22 mouse cellular contexts compared by ENCODE assay signal in the genomic region with DNA sequence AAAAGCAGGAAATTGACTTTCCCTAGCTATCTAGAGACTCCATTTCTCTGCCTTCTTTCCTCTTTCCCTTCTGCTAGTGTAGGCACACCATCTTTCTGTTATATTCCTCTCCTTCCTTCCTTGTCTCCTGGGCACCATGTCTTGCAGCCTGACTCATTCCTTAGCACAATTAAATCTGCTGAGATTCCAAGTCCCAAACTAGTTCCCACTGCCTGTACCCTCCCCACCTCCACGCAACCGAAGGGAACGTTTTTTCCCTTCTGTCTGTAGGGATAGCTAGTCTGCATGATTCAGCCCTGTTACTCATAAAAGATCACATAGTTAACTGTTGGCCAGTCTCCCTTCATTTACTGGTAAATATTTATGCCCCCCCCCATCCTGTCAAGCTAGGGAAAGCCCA.
DNase-seq lines count a peak whose midpoint lies in the region; TF ChIP-seq lines count a peak whose summit lies in the region.
"Had no signal": no experiment of that assay in that cellular context is flagged by ENCODE, and none has a peak within 500 bp of the region (broad histone marks: within the 10 kb centered on the region; RNA-seq: fewer than 3 reads in every experiment).

No protein-coding gene starts in this region.

- no peaks in the 10 kb centered on the region for H3K36me3 ChIP-seq in C2C12 (ENCODE audit: control insufficient read depth, insufficient read depth)
- H3K36me3 ChIP-seq: embryonic facial prominence, embryonic 12.5 days; heart, embryonic 15.5 days; hindbrain, embryonic 10.5 days; intestine, embryonic 15.5 days had no signal

- H3K27me3 ChIP-seq in C2C12 (ENCODE audit: control insufficient read depth, insufficient read depth, insufficient read length) = no peaks in the 10 kb centered on the region
- H3K27me3 ChIP-seq: embryonic facial prominence, embryonic 12.5 days; forebrain, embryonic 13.5 days; heart, embryonic 15.5 days; intestine, embryonic 15.5 days had no signal

- H3ac ChIP-seq in C2C12 (ENCODE audit: control insufficient read depth, insufficient read length, low read depth) = peak overlapping the region; percentile 14

- peak; percentile 8 to 16 for DNase-seq in left cerebral cortex, adult 18-20 months (ENCODE audit: low spot score in 2 of 2)
- no peak for DNase-seq in left cerebral cortex, adult 9 months (ENCODE audit: low spot score in 2 of 2)
- peak; percentile 28 for DNase-seq in 3134 (ENCODE audit: extremely low read depth, insufficient read length, low spot score)
- no peak for DNase-seq in urinary bladder, postnatal 25 days (ENCODE audit: low spot score)
- no peak for DNase-seq in kidney, postnatal 14 days
- DNase-seq: adrenal gland, adult 2 months; adrenal gland, postnatal 25 days; B cell, adult 2 months; cerebellum, adult 8-10 months; cerebellum, postnatal 14 days; embryo, embryonic 11 days; forebrain, postnatal 0 days; heart, adult 2 months; heart, postnatal 14 days had no signal

- no peak for TF ChIP-seq POLR2A in embryonic fibroblast, embryonic 13.5 days (IDR thresholded peaks at IDR 0.05; ENCODE audit: low read depth, low read length)

- H3K4me3 ChIP-seq in C2C12 (ENCODE audit: insufficient read depth, poor library complexity, severe bottlenecking) = peak overlapping the region; percentile 21
- no peak overlapping the region for H3K4me3 ChIP-seq in embryonic fibroblast, embryonic 13.5 days (ENCODE audit: insufficient read depth, low read length)
- H3K4me3 ChIP-seq: embryonic facial prominence, embryonic 12.5 days; forebrain, embryonic 13.5 days; heart, adult 2 months; heart, embryonic 15.5 days; hindbrain, embryonic 10.5 days; intestine, embryonic 15.5 days had no signal

- H3K27ac ChIP-seq in embryonic fibroblast, embryonic 13.5 days (ENCODE audit: insufficient read depth, low read length) = peak overlapping the region; percentile 61
- H3K27ac ChIP-seq: embryonic facial prominence, embryonic 12.5 days; forebrain, embryonic 13.5 days; heart, adult 2 months; heart, embryonic 15.5 days; hindbrain, embryonic 10.5 days; hindbrain, embryonic 14.5 days; intestine, embryonic 15.5 days had no signal

- TF ChIP-seq CTCF in C2C12 (IDR thresholded peaks at IDR 0.05; ENCODE audit: control insufficient read depth, insufficient read depth, insufficient read length) = no peak
- TF ChIP-seq CTCF in embryonic fibroblast, embryonic 13.5 days (IDR thresholded peaks at IDR 0.05; ENCODE audit: borderline replicate concordance, insufficient read depth, low read length) = no peak

- H3K79me2 ChIP-seq in C2C12 (ENCODE audit: control insufficient read depth, insufficient read depth) = peaks cover 12% of the 10 kb centered on the region

- no peaks in the 10 kb centered on the region for H3K79me3 ChIP-seq in C2C12 (ENCODE audit: low read depth)

- H3K4me1 ChIP-seq in embryonic fibroblast, embryonic 13.5 days (ENCODE audit: control insufficient read depth, insufficient read depth, low read length) = peaks cover 4% of the 10 kb centered on the region; the same call in 1 of the 2 replicates
- H3K4me1 ChIP-seq: embryonic facial prominence, embryonic 12.5 days; heart, embryonic 15.5 days; intestine, embryonic 15.5 days had no signal

TF ChIP-seq in C2C12, 6 proteins besides CTCF, POLR2A, EP300 and RAD21:
- TF ChIP-seq MYOG (IDR thresholded peaks at IDR 0.05; ENCODE audit: control insufficient read depth, extremely low read depth, insufficient read length) (no peak), FOSL1 (IDR thresholded peaks at IDR 0.05; ENCODE audit: insufficient read depth, low read length, poor library complexity, severe bottlenecking) (no peak), CEBPB (IDR thresholded peaks at IDR 0.05; ENCODE audit: low read depth) (no peak), USF1 (IDR thresholded peaks at IDR 0.05; ENCODE audit: low read depth) (no peak), MYOD1 (IDR thresholded peaks at IDR 0.05; ENCODE audit: control insufficient read depth, insufficient read length, low read depth) (no peak), MAX (IDR thresholded peaks at IDR 0.05) (no peak)

Comparison
In these comparisons a context has a peak if more than half of its experiments do, and no peak if none do; other contexts are left out.
1. DNase-seq: peak in left cerebral cortex, adult 18-20 months (2 of 2) and 3134 (single experiment); none in left cerebral cortex, adult 9 months (0 of 2), urinary bladder, postnatal 25 days (single experiment) and kidney, postnatal 14 days (single experiment).